Mouse (Mus musculus) heart, adult 9 months (tissue): ENCODE measurements around the gene Olfr348.

Experiments
- DNase-seq, 2 experiments: peaks; one replicate each; pipeline ENCODE4 v3.0.0; 2022; ENCODE audit warnings: low spot score in 2 of 2

The Olfr348 gene

DNA sequence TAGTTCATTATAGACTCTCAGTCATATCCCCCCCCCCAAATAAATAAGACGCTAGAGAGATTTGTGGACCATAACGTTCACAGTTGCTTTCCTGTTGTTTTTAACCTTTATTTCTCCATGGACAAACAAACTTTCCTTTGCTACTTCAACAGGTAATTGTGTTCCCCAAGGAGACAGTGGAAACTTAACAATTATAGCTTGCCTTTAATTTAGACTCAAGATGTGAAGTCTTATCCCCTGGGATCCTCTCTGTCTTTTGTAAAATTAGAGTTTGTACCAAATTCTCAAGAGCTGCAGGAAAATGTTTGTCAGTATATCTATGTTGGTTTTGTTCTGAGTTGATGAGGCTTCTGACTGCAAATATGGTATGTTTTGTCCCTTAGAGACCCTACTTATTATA, at the start of gene Olfr348:
Olfr348 (plus strand) TSS at position 301 of the 400 bp plus-strand sequence.
- DNase-seq = no peak

DNA sequence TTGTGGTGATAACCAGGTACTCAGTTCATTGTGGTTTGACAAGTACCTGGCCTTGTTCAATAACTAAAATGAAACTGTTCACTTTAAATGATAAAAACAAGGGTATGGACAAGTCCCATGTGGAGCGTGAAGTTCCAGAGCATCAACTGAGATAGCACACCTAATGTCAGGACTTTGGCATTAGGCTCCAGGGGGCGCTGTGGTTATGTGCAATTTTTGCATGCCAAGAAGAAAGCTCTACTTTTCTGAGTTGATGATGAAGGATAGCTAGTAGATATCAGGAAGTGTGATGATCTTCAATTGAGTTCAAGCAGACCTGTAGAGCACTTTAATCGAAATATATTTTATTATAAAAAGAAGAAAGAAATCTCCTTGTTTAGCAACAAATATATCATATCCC, 47.9 kb upstream of the Olfr348 start:
- no peak for DNase-seq

DNA sequence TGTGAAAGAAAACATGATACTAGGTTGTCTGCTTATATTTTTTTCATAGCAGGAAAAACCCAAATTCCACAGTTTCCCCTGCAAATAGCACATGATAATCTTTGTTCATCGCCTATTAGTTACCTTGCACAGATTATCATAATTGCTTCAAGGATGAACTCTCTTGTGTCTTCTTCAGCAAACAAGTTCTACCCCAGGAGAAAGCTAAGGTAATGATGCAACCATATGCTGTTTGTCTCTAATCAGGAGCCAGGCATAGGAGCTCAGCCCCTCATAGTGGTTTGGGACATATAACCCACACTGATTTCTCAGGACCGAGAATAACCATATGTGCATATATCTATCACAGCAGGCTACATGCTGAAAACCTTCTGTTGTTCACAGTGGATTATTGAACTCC, 6.2 kb downstream of the Olfr348 start, which contains the start of gene Olfr50:
Olfr50 (plus strand) TSS at position 301 of the 400 bp plus-strand sequence.
- DNase-seq = no peak

DNA sequence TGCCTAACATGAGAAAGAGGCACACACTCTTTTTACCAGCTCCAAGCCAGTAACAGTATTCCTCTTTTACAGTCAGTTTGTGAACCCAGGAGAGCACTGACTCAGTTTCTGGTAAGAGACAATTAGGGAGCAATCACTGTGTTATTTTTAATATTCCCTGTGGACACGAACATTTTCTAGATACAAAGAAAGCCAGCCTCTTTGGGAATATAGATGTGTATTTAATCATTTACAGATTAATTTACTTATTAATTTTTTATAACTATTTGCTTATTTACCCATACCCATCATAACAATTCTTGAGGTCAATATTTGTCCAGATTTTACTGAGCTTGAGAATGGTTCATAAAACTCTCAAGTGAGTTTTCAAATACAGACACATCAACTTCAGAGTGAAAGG, 32.9 kb downstream of the Olfr348 start, which contains the start of gene Olfr3:
Olfr3 (minus strand) TSS at position 101 of the 400 bp plus-strand sequence.
- DNase-seq = no peak
